10 mouse cellular contexts compared by ENCODE assay signal in the genomic region with DNA sequence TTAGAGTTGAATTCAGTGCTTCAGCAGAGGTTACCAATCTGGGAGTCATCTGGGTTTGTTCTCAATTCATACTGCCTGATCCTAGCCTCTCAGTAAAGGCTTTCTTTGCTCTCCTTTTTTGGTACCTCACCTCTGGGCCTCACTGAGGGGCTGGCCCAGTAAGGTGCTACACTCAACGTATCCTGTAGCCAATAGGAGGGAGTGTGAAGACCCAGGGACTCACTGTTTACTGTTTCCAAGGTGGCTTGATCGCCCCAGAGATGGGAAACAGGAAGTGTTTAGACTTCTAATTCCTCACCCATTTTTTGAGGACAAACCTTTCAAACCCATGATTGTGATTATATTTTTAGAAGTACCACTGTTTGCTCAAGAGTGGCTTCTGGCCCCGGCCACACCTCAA. TPM values are rescaled to one million over a fixed set of nuclear protein-coding genes. Genes with fewer than 3 reads are reported as not detected.
DNase-seq lines count a peak whose midpoint lies in the region; ATAC-seq and TF ChIP-seq lines count a peak whose summit lies in the region.
"Had no signal": no experiment of that assay in that cellular context is flagged by ENCODE, and none has a peak within 500 bp of the region (broad histone marks: within the 10 kb centered on the region; RNA-seq: fewer than 3 reads in every experiment).

No protein-coding gene starts in this region.

- H3K9ac ChIP-seq in heart, embryonic 16.5 days (ENCODE audit: low read length), result no peak overlapping the region
- H3K9ac ChIP-seq in embryonic facial prominence, embryonic 13.5 days, result no peak overlapping the region
- H3K9ac ChIP-seq in intestine, embryonic 16.5 days (ENCODE audit: low read depth, low read length), result no peak overlapping the region
- no peak overlapping the region for H3K9ac ChIP-seq in midbrain, embryonic 14.5 days (replicated peaks; ENCODE audit: low read length)

- H3K4me3 ChIP-seq in heart, embryonic 16.5 days (ENCODE audit: low read length), result no peak overlapping the region
- H3K4me3 ChIP-seq in embryonic facial prominence, embryonic 13.5 days, result no peak overlapping the region
- H3K4me3 ChIP-seq in intestine, embryonic 16.5 days (ENCODE audit: low read length), result no peak overlapping the region
- H3K4me3 ChIP-seq in midbrain, embryonic 14.5 days (replicated peaks; ENCODE audit: low read depth, low read length), result no peak overlapping the region
- no peak overlapping the region for H3K4me3 ChIP-seq in thymus, adult 2 months (ENCODE audit: control insufficient read depth, insufficient read depth, low read length)

- no peak for DNase-seq in heart, postnatal 10 days
- no peak for DNase-seq in midbrain, embryonic 14.5 days
- DNase-seq in lung, postnatal 14 days, result no peak
- DNase-seq in thymus, adult 2 months, result no peak
- no peak for DNase-seq in right cerebral cortex, adult 18-20 months
- DNase-seq: kidney, postnatal 14 days had no signal

- intact Hi-C loops in heart, postnatal 10 days (cut with DNase I), result no loop called here

- peaks cover 13% of the 10 kb centered on the region for H3K4me1 ChIP-seq in heart, embryonic 16.5 days (ENCODE audit: control insufficient read depth, insufficient read depth, low read length)
- peaks cover 17% of the 10 kb centered on the region for H3K4me1 ChIP-seq in embryonic facial prominence, embryonic 13.5 days
- no peaks in the 10 kb centered on the region for H3K4me1 ChIP-seq in intestine, embryonic 16.5 days (ENCODE audit: control insufficient read depth, insufficient read depth, low read length)
- H3K4me1 ChIP-seq in midbrain, embryonic 14.5 days (ENCODE audit: control insufficient read depth, insufficient read depth, low read length), result peaks cover 10% of the 10 kb centered on the region
- no peaks in the 10 kb centered on the region for H3K4me1 ChIP-seq in thymus, adult 2 months (replicated peaks; ENCODE audit: control insufficient read depth, insufficient read depth, low read length)

- no peaks in the 10 kb centered on the region for H3K36me3 ChIP-seq in heart, embryonic 16.5 days (ENCODE audit: control insufficient read depth, insufficient read depth)
- H3K36me3 ChIP-seq in embryonic facial prominence, embryonic 13.5 days, result no peaks in the 10 kb centered on the region
- H3K36me3 ChIP-seq in intestine, embryonic 16.5 days (ENCODE audit: control insufficient read depth, insufficient read depth, low read length), result no peaks in the 10 kb centered on the region
- no peaks in the 10 kb centered on the region for H3K36me3 ChIP-seq in midbrain, embryonic 14.5 days (ENCODE audit: control insufficient read depth, insufficient read depth, low read length)
- H3K36me3 ChIP-seq in thymus, adult 2 months (ENCODE audit: control insufficient read depth, insufficient read depth, low read length), result no peaks in the 10 kb centered on the region

- TF ChIP-seq CTCF in thymus, adult 2 months (IDR thresholded peaks at IDR 0.05; ENCODE audit: borderline replicate concordance, control insufficient read depth, extremely low read depth, insufficient read depth, low read length, poor library complexity), result no peak

- H3K4me2 ChIP-seq in heart, embryonic 16.5 days (ENCODE audit: low read depth, low read length), result no peak overlapping the region
- no peak overlapping the region for H3K4me2 ChIP-seq in embryonic facial prominence, embryonic 13.5 days
- no peak overlapping the region for H3K4me2 ChIP-seq in intestine, embryonic 16.5 days (ENCODE audit: low read depth, low read length)
- no peak overlapping the region for H3K4me2 ChIP-seq in midbrain, embryonic 14.5 days (ENCODE audit: low read length)

- no peak for TF ChIP-seq POLR2A in thymus, adult 2 months (IDR thresholded peaks at IDR 0.05; ENCODE audit: control insufficient read depth, extremely low read depth, insufficient read depth, low read length, poor library complexity)

- H3K9me3 ChIP-seq in heart, embryonic 16.5 days (replicated peaks; ENCODE audit: control insufficient read depth, low read length), result no peaks in the 10 kb centered on the region
- no peaks in the 10 kb centered on the region for H3K9me3 ChIP-seq in embryonic facial prominence, embryonic 13.5 days
- no peaks in the 10 kb centered on the region for H3K9me3 ChIP-seq in intestine, embryonic 16.5 days (ENCODE audit: control insufficient read depth, low read length)
- H3K9me3 ChIP-seq in midbrain, embryonic 14.5 days (ENCODE audit: control insufficient read depth, low read length), result no peaks in the 10 kb centered on the region

- H3K27ac ChIP-seq in heart, embryonic 16.5 days (ENCODE audit: low read length), result peak overlapping the region; percentile 33; the same call in 1 of the 2 replicates
- peak overlapping the region; percentile 33; the same call in 1 of the 2 replicates for H3K27ac ChIP-seq in embryonic facial prominence, embryonic 13.5 days
- H3K27ac ChIP-seq in intestine, embryonic 16.5 days (ENCODE audit: low read length), result no peak overlapping the region
- peak overlapping the region; percentile 52; the same call in 1 of the 2 replicates for H3K27ac ChIP-seq in midbrain, embryonic 14.5 days (replicated peaks; ENCODE audit: low read depth, low read length)
- H3K27ac ChIP-seq in thymus, adult 2 months (ENCODE audit: control insufficient read depth, insufficient read depth, low read length), result no peak overlapping the region

- no peak for ATAC-seq in heart, embryonic 16.5 days (replicated peaks; ENCODE audit: extremely low read depth, insufficient read depth, low FRiP score)
- no peak for ATAC-seq in embryonic facial prominence, embryonic 13.5 days (ENCODE audit: insufficient number of reproducible peaks, insufficient read depth, low FRiP score, low TSS enrichment, low read depth)
- ATAC-seq in intestine, embryonic 16.5 days, result peak; percentile 66
- ATAC-seq in midbrain, embryonic 14.5 days (ENCODE audit: low FRiP score, low TSS enrichment), result no peak
- ATAC-seq: activated CD4-positive, CD25-positive, alpha-beta regulatory T cell, adult 4 months had no signal

- 46% methylated on average over 3 of the region's 3 CpGs for WGBS in heart, embryonic 16.5 days
- WGBS in embryonic facial prominence, embryonic 13.5 days, result 40% methylated on average over 3 of the region's 3 CpGs
- WGBS in intestine, embryonic 16.5 days, result 39% methylated on average over 3 of the region's 3 CpGs
- 73% methylated on average over 3 of the region's 3 CpGs for WGBS in midbrain, embryonic 14.5 days
- WGBS in thymus, adult 2 months, result 70% methylated on average over 3 of the region's 3 CpGs

- H3K27me3 ChIP-seq in heart, embryonic 16.5 days (ENCODE audit: control insufficient read depth, insufficient read depth, low read length), result no peaks in the 10 kb centered on the region
- no peaks in the 10 kb centered on the region for H3K27me3 ChIP-seq in embryonic facial prominence, embryonic 13.5 days
- no peaks in the 10 kb centered on the region for H3K27me3 ChIP-seq in intestine, embryonic 16.5 days (replicated peaks; ENCODE audit: control insufficient read depth, insufficient read depth, low read length)
- no peaks in the 10 kb centered on the region for H3K27me3 ChIP-seq in midbrain, embryonic 14.5 days (ENCODE audit: control insufficient read depth, insufficient read depth, low read length)
- no peaks in the 10 kb centered on the region for H3K27me3 ChIP-seq in thymus, adult 2 months (ENCODE audit: control insufficient read depth, insufficient read depth, low read length)

RNA-seq across cellular contexts. Expression of gene Pcx, which starts 48.7 kb away (rescaled TPM):
- polyA plus RNA-seq in heart, embryonic 16.5 days (2015; fragmentation: Nextera tagmentation; extraction: Ambion mirVana), result 14.1 and 15.8 TPM in 2 replicates
- 10 to 100 TPM in 1 of 2 experiments, 1 to 10 TPM in 1; 7.1 to 22.9 TPM for total RNA-seq in heart, postnatal 10 days (2021)
- 24.8 and 26.3 TPM in 2 replicates for polyA plus RNA-seq in embryonic facial prominence, embryonic 13.5 days (2015; fragmentation: Nextera tagmentation; extraction: Ambion mirVana)
- 16.6 and 17.7 TPM in 2 replicates for polyA plus RNA-seq in intestine, embryonic 16.5 days (2015; fragmentation: Nextera tagmentation; extraction: Ambion mirVana)
- polyA plus RNA-seq in midbrain, embryonic 14.5 days (2014; fragmentation: Nextera tagmentation; extraction: Ambion mirVana), result 18.0 and 20.5 TPM in 2 replicates
- polyA plus RNA-seq in thymus, adult 2 months (2012; rRNA removed), result 41.9 and 52.9 TPM in 2 replicates

RNA-seq across cellular contexts. Expression of gene Lrfn4, which starts 56.5 kb away (rescaled TPM):
- 1.8 and 3.2 TPM in 2 replicates for polyA plus RNA-seq in heart, embryonic 16.5 days (2015; fragmentation: Nextera tagmentation; extraction: Ambion mirVana)
- 10 to 100 TPM; 12.6 to 16.0 TPM for total RNA-seq in heart, postnatal 10 days (2021)
- 8.7 and 9.9 TPM in 2 replicates for polyA plus RNA-seq in embryonic facial prominence, embryonic 13.5 days (2015; fragmentation: Nextera tagmentation; extraction: Ambion mirVana)
- 2.7 and 4.0 TPM in 2 replicates for polyA plus RNA-seq in intestine, embryonic 16.5 days (2015; fragmentation: Nextera tagmentation; extraction: Ambion mirVana)
- polyA plus RNA-seq in midbrain, embryonic 14.5 days (2014; fragmentation: Nextera tagmentation; extraction: Ambion mirVana), result 14.1 and 18.8 TPM in 2 replicates
- polyA plus RNA-seq in thymus, adult 2 months (2012; rRNA removed), result 17.3 and 18.1 TPM in 2 replicates

Comparison
In these comparisons a context has a peak if more than half of its experiments do, and no peak if none do; other contexts are left out.
1. H3K27ac ChIP-seq: peak in heart, embryonic 16.5 days (single experiment), embryonic facial prominence, embryonic 13.5 days (single experiment) and midbrain, embryonic 14.5 days (single experiment); none in intestine, embryonic 16.5 days (single experiment) and thymus, adult 2 months (single experiment).